26 mouse cellular contexts compared by ENCODE assay signal in genomic region chr2:44389556-44389955, GRCm38 (mm10).
"Had no signal": no experiment of that assay in that cellular context is flagged by ENCODE, and none has a peak within 500 bp of the region (broad histone marks: within the 10 kb centered on the region; RNA-seq: fewer than 3 reads in every experiment).

No protein-coding gene starts in this region.

- H3K9ac ChIP-seq: embryonic facial prominence, embryonic 12.5 days; embryonic facial prominence, embryonic 13.5 days; embryonic facial prominence, embryonic 15.5 days; forebrain, embryonic 12.5 days; forebrain, embryonic 13.5 days; forebrain, embryonic 15.5 days; forebrain, postnatal 0 days had no signal

- H3K9me3 ChIP-seq: embryonic facial prominence, embryonic 10.5 days; embryonic facial prominence, embryonic 12.5 days; embryonic facial prominence, embryonic 13.5 days; embryonic facial prominence, embryonic 15.5 days; forebrain, embryonic 12.5 days; forebrain, embryonic 13.5 days; forebrain, embryonic 15.5 days had no signal

- H3K4me3 ChIP-seq: embryonic facial prominence, embryonic 10.5 days; embryonic facial prominence, embryonic 12.5 days; embryonic facial prominence, embryonic 13.5 days; embryonic facial prominence, embryonic 15.5 days; erythroblast, embryonic 14.5 days; forebrain, embryonic 12.5 days; forebrain, embryonic 13.5 days; forebrain, embryonic 15.5 days; gastrocnemius, adult 2 months; heart, adult 2 months had no signal

- H3K36me3 ChIP-seq: embryonic facial prominence, embryonic 10.5 days; embryonic facial prominence, embryonic 12.5 days; embryonic facial prominence, embryonic 13.5 days; embryonic facial prominence, embryonic 15.5 days; forebrain, embryonic 12.5 days; forebrain, embryonic 15.5 days had no signal

- H3K27ac ChIP-seq: embryonic facial prominence, embryonic 10.5 days; embryonic facial prominence, embryonic 12.5 days; embryonic facial prominence, embryonic 13.5 days; embryonic facial prominence, embryonic 15.5 days; forebrain, embryonic 12.5 days; forebrain, embryonic 13.5 days; forebrain, embryonic 15.5 days; gastrocnemius, adult 2 months; heart, adult 2 months had no signal

- H3K4me2 ChIP-seq: embryonic facial prominence, embryonic 12.5 days; embryonic facial prominence, embryonic 13.5 days; embryonic facial prominence, embryonic 15.5 days; forebrain, embryonic 12.5 days; forebrain, embryonic 13.5 days; forebrain, embryonic 15.5 days had no signal

- DNase-seq: cerebellum, adult 8-10 months; cerebellum, adult 9-10 months; cerebellum, adult 9-11 months; cerebellum, postnatal 10 days; cerebellum, postnatal 14 days; cerebellum, postnatal 25 days; cerebellum, postnatal 36 days; embryo, embryonic 11 days; forebrain, postnatal 0 days; gastrocnemius, adult 2 months; gastrocnemius, postnatal 10 days; gastrocnemius, postnatal 14 days; gastrocnemius, postnatal 25 days; gastrocnemius, postnatal 36 days; heart, adult 11 months; heart, adult 18-20 months; heart, adult 2 months had no signal

- H3K27me3 ChIP-seq: embryonic facial prominence, embryonic 12.5 days; embryonic facial prominence, embryonic 15.5 days; forebrain, embryonic 15.5 days had no signal

- ATAC-seq: forebrain, embryonic 13.5 days; forebrain, embryonic 15.5 days; forebrain, embryonic 16.5 days; forebrain, postnatal 0 days had no signal

- H3K4me1 ChIP-seq: embryonic facial prominence, embryonic 15.5 days; forebrain, embryonic 13.5 days; forebrain, embryonic 15.5 days had no signal
